Mouse (Mus musculus) limb, embryonic 15.5 days (tissue): ENCODE measurements at regions not wholly inside any gene's neighbourhood (a gene's known extent, or its start where the extent isn't known, plus 50 kb on each side); places are given as distances from the start of the nearest gene placed in this dataset.

Experiments used
- ATAC-seq: fragments of 200-750 bp; cut with Nextera tagmentation; 2 replicates; pipeline ENCODE4 v1.8.0; 2017; ENCODE audit warnings: low read depth, moderate TSS enrichment; ENCODE audit not compliant: insufficient number of reproducible peaks, low FRiP score, low TSS enrichment
- H3K27ac ChIP-seq: fragments of 300-500 bp; sonication (generic); 2 replicates; pipeline ENCODE4 v1.5.1; 2015; ENCODE audit warnings: moderate library complexity, mild to moderate bottlenecking, inconsistent platforms
- H3K27me3 ChIP-seq: fragments of 300-500 bp; sonication (generic); 2 replicates; pipeline ENCODE4 v1.6.1; 2015; ENCODE audit warnings: inconsistent platforms
- H3K36me3 ChIP-seq: fragments of 300-500 bp; sonication (generic); 2 replicates; pipeline ENCODE4 v1.6.1; 2015; ENCODE audit warnings: inconsistent platforms
- H3K4me1 ChIP-seq: fragments of 300-500 bp; sonication (generic); 2 replicates; pipeline ENCODE4 v1.6.1; 2015; ENCODE audit warnings: inconsistent platforms
- H3K4me2 ChIP-seq: fragments of 300-500 bp; sonication (generic); 2 replicates; pipeline ENCODE4 v1.6.1; 2015; ENCODE audit warnings: mild to moderate bottlenecking, inconsistent platforms
- H3K4me3 ChIP-seq: fragments of 300-500 bp; sonication (generic); 2 replicates; pipeline ENCODE4 v1.5.1; 2015; ENCODE audit warnings: mild to moderate bottlenecking, inconsistent platforms
- H3K9ac ChIP-seq: fragments of 300-500 bp; sonication (generic); 2 replicates; pipeline ENCODE4 v1.6.1; 2015; ENCODE audit warnings: inconsistent platforms
- H3K9me3 ChIP-seq: fragments of 300-500 bp; sonication (generic); 2 replicates; pipeline ENCODE4 v1.6.1; 2016; ENCODE audit warnings: inconsistent platforms
- WGBS: fragments of 180-500 bp; shearing (Covaris S2); methylation state at CpG from one replicate; pipeline ENCODE4 v1.1.7; 2015; 5-methylcytosine and 5-hydroxymethylcytosine counted together

- Histone ChIP-seq H3K9ac (no peak overlapping the region), H3K36me3 (no peaks in the 10 kb centered on the region), H3K27me3 (0 out of 2 replicates have a peak, but pooled peaks cover 8% of the 10 kb centered on the region), H3K4me2 (peak overlapping the region; percentile 42), H3K4me1 (peaks cover 10% of the 10 kb centered on the region), H3K4me3 (peak overlapping the region; percentile 3; the same call in 1 of the 2 replicates), H3K27ac (no peak overlapping the region), H3K9me3 (no peaks in the 10 kb centered on the region)
- 9% methylated on average over 15 of the region's 15 CpGs for WGBS
- 0 out of 2 replicates have a peak, but pooled peaks have one; percentile 1 for ATAC-seq
Observed at GRCm38 (mm10) chr10:66813850-66814564, 281.9 kb upstream of the Jmjd1c start.

- no peaks in the 10 kb centered on the region for H3K9me3 ChIP-seq
- H3K9ac ChIP-seq = no peak overlapping the region
- peak; percentile 47; the same call in 1 of the 2 replicates for ATAC-seq
- peak overlapping the region; percentile 42 for H3K4me2 ChIP-seq
- WGBS = 13% methylated on average over 16 of the region's 16 CpGs
- H3K27ac ChIP-seq = no peak overlapping the region
- H3K36me3 ChIP-seq = no peaks in the 10 kb centered on the region
- H3K27me3 ChIP-seq = 0 out of 2 replicates have a peak, but pooled peaks cover 8% of the 10 kb centered on the region
- H3K4me3 ChIP-seq = peak overlapping the region; percentile 3; the same call in 1 of the 2 replicates
- H3K4me1 ChIP-seq = peaks cover 10% of the 10 kb centered on the region
Observed at GRCm38 (mm10) chr10:66814565-66815201, 281.2 kb upstream of the Jmjd1c start.

DNA sequence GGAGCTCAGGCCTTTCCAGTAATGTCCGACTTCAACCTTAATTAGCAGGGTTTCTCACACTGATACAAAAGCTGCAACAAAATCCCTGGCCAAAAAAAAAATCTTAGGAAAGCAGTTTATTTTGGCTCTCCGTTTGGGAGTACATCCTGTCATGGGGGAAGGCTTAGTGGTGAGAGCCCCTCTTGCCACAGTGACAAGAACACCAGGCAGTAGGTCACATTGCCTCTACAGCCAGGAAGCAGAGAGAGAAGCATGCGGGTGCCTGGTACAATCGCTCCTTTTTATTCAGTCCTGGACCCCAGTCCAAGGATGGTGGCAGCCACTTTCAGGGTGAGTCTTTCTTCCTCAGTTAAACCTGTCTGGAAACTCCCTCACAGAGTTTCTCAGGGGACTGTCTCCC, 280.0 kb upstream of the Jmjd1c start:
- peaks cover 10% of the 10 kb centered on the region for H3K4me1 ChIP-seq
- WGBS = 71% methylated on average over 4 of the region's 4 CpGs
- no peaks in the 10 kb centered on the region for H3K9me3 ChIP-seq
- no peak overlapping the region for H3K4me3 ChIP-seq
- no peak overlapping the region for H3K4me2 ChIP-seq
- no peaks in the 10 kb centered on the region for H3K36me3 ChIP-seq
- no peak overlapping the region for H3K27ac ChIP-seq
- H3K9ac ChIP-seq = no peak overlapping the region
- 0 out of 2 replicates have a peak, but pooled peaks cover 8% of the 10 kb centered on the region for H3K27me3 ChIP-seq
- ATAC-seq = no peak

DNA sequence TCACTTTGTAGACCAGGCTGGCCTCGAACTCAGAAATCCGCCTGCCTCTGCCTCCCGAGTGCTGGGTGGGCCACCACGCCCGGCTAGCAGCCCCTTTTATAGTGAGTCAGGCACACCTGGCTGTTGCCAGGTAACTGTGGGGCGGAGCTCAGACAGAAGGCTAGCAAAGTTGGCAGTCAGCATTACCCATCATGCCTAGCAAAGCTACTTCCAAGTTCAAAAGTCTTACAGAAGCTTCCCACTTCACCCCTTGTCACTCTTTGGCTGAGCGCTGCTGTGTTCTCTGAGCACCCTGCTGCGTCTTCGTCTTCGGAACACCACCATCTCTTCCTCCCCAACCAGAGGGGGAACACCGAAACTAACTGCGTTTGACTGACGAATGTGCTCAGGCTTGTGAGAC, 279.1 kb upstream of the Jmjd1c start:
- peaks cover 10% of the 10 kb centered on the region for H3K4me1 ChIP-seq
- no peak overlapping the region for H3K27ac ChIP-seq
- no peak overlapping the region for H3K9ac ChIP-seq
- no peaks in the 10 kb centered on the region for H3K36me3 ChIP-seq
- no peak overlapping the region for H3K4me3 ChIP-seq
- no peaks in the 10 kb centered on the region for H3K9me3 ChIP-seq
- H3K4me2 ChIP-seq = no peak overlapping the region
- 79% methylated on average over 13 of the region's 13 CpGs for WGBS
- H3K27me3 ChIP-seq = 0 out of 2 replicates have a peak, but pooled peaks cover 4% of the 10 kb centered on the region
- no peak for ATAC-seq

DNA sequence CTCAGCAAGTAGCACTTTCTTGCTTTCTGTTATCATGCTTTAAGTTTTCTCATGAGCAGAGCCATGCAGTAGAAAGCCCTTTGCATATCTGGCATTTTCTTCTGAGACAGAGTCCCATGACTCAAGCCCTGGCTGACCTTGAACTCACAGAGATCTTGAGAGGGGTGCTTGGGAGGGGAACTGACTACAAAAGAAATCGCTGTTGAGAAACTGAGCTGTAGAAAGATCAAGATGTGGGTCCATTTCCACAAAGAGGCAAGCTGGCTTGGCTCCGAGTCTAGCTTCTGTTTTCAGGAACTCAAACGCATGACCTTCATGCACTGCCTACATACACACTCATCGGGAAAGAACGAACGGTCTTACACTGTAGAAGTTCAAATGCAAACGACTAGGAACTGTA, 278.0 kb upstream of the Jmjd1c start:
- H3K9ac ChIP-seq = no peak overlapping the region
- peaks cover 10% of the 10 kb centered on the region for H3K4me1 ChIP-seq
- H3K27ac ChIP-seq = no peak overlapping the region
- 0 out of 2 replicates have a peak, but pooled peaks cover 4% of the 10 kb centered on the region for H3K27me3 ChIP-seq
- no peak overlapping the region for H3K4me2 ChIP-seq
- no peak for ATAC-seq
- WGBS = 81% methylated on average over 7 of the region's 7 CpGs
- no peak overlapping the region for H3K4me3 ChIP-seq
- H3K36me3 ChIP-seq = no peaks in the 10 kb centered on the region
- no peaks in the 10 kb centered on the region for H3K9me3 ChIP-seq

GRCm38 (mm10) chr10:66819517-66819916, 276.4 kb upstream of the Jmjd1c start:
- no peak for ATAC-seq

DNA sequence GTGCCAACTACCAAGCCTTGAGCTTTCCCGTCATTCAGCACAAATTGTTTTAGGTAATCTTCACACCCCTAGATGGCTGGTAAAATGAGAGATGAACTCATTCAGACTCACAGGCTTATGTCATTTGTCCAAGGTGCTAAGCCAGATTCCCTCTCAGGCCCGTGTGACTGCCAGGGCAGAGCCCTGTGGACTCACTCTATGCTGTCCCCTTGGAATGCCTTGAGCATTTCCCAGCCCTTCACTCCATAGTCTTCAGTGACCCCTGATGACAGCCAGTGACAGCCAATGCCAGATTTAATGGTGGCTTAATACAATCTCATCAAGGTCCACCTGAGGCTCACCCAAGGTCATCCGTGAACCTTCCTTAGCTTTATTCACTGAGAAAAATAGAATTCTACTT, 270.2 kb upstream of the Jmjd1c start:
- no peak for ATAC-seq
- H3K4me1 ChIP-seq = 0 out of 2 replicates have a peak, but pooled peaks cover 2% of the 10 kb centered on the region
- WGBS = 62% methylated on average over 3 of the region's 3 CpGs

More at GRCm38 (mm10) chr10:66819517-66819916, 276.4 kb upstream of the Jmjd1c start:
- Histone ChIP-seq H3K4me1 (peaks cover 5% of the 10 kb centered on the region; the same call in 1 of the 2 replicates), H3K36me3 (no peaks in the 10 kb centered on the region), H3K27ac (no peak overlapping the region), H3K4me2 (no peak overlapping the region), H3K27me3 (0 out of 2 replicates have a peak, but pooled peaks cover 4% of the 10 kb centered on the region), H3K9me3 (no peaks in the 10 kb centered on the region), H3K9ac (no peak overlapping the region), H3K4me3 (no peak overlapping the region)
- 76% methylated on average over 8 of the region's 8 CpGs for WGBS

DNA sequence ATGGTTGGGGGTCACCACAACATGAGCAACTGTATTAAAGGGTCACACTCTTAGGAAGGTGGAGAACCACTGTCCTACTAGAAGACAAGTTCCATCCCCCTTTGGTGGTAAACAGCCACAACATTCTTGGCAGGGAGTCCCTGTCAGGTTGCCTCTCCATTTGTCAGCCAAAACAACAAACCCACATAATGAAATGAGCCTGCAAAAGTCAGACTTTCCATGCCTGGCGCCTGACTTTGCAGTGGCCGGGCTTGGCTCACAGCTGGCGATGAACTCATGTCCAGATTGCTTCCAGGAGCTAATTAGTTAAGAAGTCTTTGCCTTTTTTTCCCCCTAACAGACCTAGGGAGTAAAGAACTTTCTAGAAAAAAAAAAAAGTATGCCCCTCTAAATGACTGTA, 269.6 kb upstream of the Jmjd1c start:
- no peaks in the 10 kb centered on the region for H3K9me3 ChIP-seq
- no peak overlapping the region for H3K4me2 ChIP-seq
- H3K27ac ChIP-seq = no peak overlapping the region
- H3K27me3 ChIP-seq = no peaks in the 10 kb centered on the region
- no peak for ATAC-seq
- H3K4me1 ChIP-seq = 0 out of 2 replicates have a peak, but pooled peaks cover 2% of the 10 kb centered on the region
- no peak overlapping the region for H3K4me3 ChIP-seq
- H3K9ac ChIP-seq = no peak overlapping the region
- WGBS = 23% methylated on average over 3 of the region's 3 CpGs
- H3K36me3 ChIP-seq = no peaks in the 10 kb centered on the region

More for the DNA sequence above, 270.2 kb upstream of the Jmjd1c start:
- H3K9ac ChIP-seq = no peak overlapping the region
- H3K27ac ChIP-seq = no peak overlapping the region
- no peak overlapping the region for H3K4me2 ChIP-seq
- no peaks in the 10 kb centered on the region for H3K27me3 ChIP-seq
- no peaks in the 10 kb centered on the region for H3K9me3 ChIP-seq
- no peaks in the 10 kb centered on the region for H3K36me3 ChIP-seq
- H3K4me3 ChIP-seq = no peak overlapping the region

GRCm38 (mm10) chr10:66834974-66835373, 261.0 kb upstream of the Jmjd1c start:
- Histone ChIP-seq H3K4me1 (no peaks in the 10 kb centered on the region), H3K27ac (no peak overlapping the region), H3K4me3 (no peak overlapping the region), H3K36me3 (no peaks in the 10 kb centered on the region), H3K4me2 (no peak overlapping the region), H3K9me3 (no peaks in the 10 kb centered on the region), H3K27me3 (no peaks in the 10 kb centered on the region), H3K9ac (no peak overlapping the region)
- no peak for ATAC-seq
- WGBS = 68% methylated on average over 4 of the region's 4 CpGs

DNA sequence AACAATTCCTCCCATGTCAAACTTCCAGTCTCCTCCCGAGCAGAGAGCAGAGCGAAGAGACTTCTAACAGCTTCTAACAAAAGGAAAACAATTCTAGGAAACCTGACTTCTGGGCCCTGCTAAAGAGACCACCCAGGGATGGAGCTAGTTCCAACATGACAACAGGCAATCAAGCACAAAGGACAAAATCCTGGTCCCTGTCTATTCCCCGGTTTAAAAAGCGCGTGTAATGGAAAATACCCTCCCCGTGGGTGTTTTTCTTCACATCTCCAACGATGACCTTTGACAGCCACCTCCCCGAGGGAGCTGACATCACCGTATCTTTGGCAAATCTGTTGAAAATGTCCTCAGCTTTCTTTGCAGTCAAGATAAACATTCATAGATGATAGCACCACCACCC, 256.9 kb upstream of the Jmjd1c start:
- Histone ChIP-seq H3K4me2 (no peak overlapping the region), H3K4me3 (no peak overlapping the region)
- ATAC-seq = no peak

GRCm38 (mm10) chr10:66843258-66843657, 252.7 kb upstream of the Jmjd1c start:
- H3K4me1 ChIP-seq = peaks cover 3% of the 10 kb centered on the region; the same call in 1 of the 2 replicates
- no peaks in the 10 kb centered on the region for H3K36me3 ChIP-seq
- H3K27me3 ChIP-seq = no peaks in the 10 kb centered on the region
- H3K9ac ChIP-seq = no peak overlapping the region
- no peak overlapping the region for H3K4me2 ChIP-seq
- WGBS = 26% methylated on average over 2 of the region's 2 CpGs
- H3K9me3 ChIP-seq = no peaks in the 10 kb centered on the region
- no peak overlapping the region for H3K4me3 ChIP-seq
- H3K27ac ChIP-seq = no peak overlapping the region
- ATAC-seq = no peak

More for the DNA sequence above, 256.9 kb upstream of the Jmjd1c start:
- Histone ChIP-seq H3K27ac (no peak overlapping the region), H3K4me1 (peaks cover 3% of the 10 kb centered on the region; the same call in 1 of the 2 replicates), H3K9me3 (no peaks in the 10 kb centered on the region), H3K27me3 (no peaks in the 10 kb centered on the region), H3K9ac (no peak overlapping the region), H3K36me3 (no peaks in the 10 kb centered on the region)
- 72% methylated on average over 9 of the region's 9 CpGs for WGBS

- no peaks in the 10 kb centered on the region for H3K36me3 ChIP-seq
- no peak overlapping the region for H3K4me2 ChIP-seq
- WGBS = 62% methylated on average over 5 of the region's 5 CpGs
- no peak overlapping the region for H3K27ac ChIP-seq
- no peak overlapping the region for H3K4me3 ChIP-seq
- no peak for ATAC-seq
- 0 out of 2 replicates have a peak, but pooled peaks cover 3% of the 10 kb centered on the region for H3K4me1 ChIP-seq
- H3K27me3 ChIP-seq = no peaks in the 10 kb centered on the region
- no peaks in the 10 kb centered on the region for H3K9me3 ChIP-seq
- H3K9ac ChIP-seq = no peak overlapping the region
Observed at GRCm38 (mm10) chr10:66848778-66849177, 247.1 kb upstream of the Jmjd1c start.
